Mouse (Mus musculus) lung, postnatal 0 days (tissue): ENCODE data around the gene Tbc1d15.

Experiments
- CTCF ChIP-seq: IDR thresholded peaks from 2 replicates; pipeline ENCODE4 v1.5.1; 2016; ENCODE audit warnings: antibody characterized with exemption, mild to moderate bottlenecking
- EP300 ChIP-seq: IDR thresholded peaks from 2 replicates; pipeline ENCODE4 v1.6.1; 2016; ENCODE audit warnings: antibody characterized with exemption, mild to moderate bottlenecking, control low read depth

GRCm38 (mm10) chr10:115262261-115262660 lies 11.0 kb upstream of the Tbc1d15 start:
- TF ChIP-seq CTCF (no peak), EP300 (peak; percentile 30; the same call in 1 of the 2 replicates)
